Mouse (Mus musculus) c-Kit-positive CD71-positive TER-119-positive erythroid progenitor cells, embryonic 14.5 days (primary cell): ENCODE results near the gene Ifng.
"Not testable (repeated sequence)": the region's sequence is repeated elsewhere in the genome, so short reads cannot be mapped to it uniquely, and the experiment has no call there.

Experiments used
- DNase-seq: peaks from one replicate; pipeline ENCODE4 v3.0.0-alpha.2; 2013; ENCODE audit warnings: low spot score

Gene Ifng

GRCm38 (mm10) chr10:118440742-118441240, at the start of gene Ifng:
Gene Ifng, plus strand, starts transcription at chr10:118441046.
- DNase-seq: no peak

- no peak for DNase-seq
These were observed 40.9 kb upstream of the Ifng start for GRCm38 (mm10) chr10:118399917-118400316.

GRCm38 (mm10) chr10:118406463-118407221, 34.2 kb upstream of the Ifng start:
- DNase-seq: no peak

DNA sequence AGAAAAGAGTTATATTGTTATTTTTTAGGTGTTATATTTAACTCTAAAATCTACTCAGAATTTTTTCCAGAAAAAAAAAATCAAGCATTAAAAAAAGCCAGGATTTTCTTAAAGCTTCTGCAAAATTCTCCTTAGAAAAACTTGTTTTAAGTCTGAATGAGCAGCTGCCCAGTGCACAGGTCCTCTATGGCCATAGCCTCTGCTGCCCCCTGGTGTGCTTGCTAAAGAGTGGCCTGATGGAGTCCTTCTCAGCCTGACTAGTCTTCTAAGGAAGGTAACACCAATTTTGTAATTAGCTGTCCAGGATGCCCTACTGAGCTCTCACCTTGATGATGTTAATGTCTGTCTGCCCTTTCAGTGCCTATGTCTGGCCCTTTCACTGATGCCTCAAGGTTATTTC, 29.5 kb upstream of the Ifng start:
- no peak for DNase-seq

GRCm38 (mm10) chr10:118412774-118413173, 28.1 kb upstream of the Ifng start:
- DNase-seq: no peak

DNA sequence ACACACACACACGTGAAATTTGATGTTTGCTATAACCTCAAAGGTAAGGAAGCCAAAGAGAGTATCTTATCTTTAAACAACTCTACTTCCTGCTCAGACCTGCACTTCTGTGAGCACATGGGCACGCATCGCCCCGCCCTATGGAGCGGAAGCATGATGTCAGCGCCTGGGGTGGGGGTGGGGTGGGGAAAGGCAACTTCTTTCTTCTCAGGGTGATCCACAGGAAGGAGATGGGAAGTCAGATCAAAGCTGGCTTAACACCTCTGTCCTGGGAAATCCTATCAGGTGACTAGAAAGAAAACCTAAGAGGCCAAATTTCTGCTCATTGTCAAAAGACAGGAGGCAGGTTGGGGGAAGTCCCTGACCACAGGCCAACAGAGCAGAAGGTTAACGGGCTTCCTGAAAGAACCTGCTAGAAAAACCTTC, 21.8 kb upstream of the Ifng start:
- no peak for DNase-seq

- no peak for DNase-seq
These were observed 19.9 kb upstream of the Ifng start for GRCm38 (mm10) chr10:118420896-118421295.

- DNase-seq: no peak
These were observed 5.3 kb upstream of the Ifng start for GRCm38 (mm10) chr10:118435501-118435900.

DNA sequence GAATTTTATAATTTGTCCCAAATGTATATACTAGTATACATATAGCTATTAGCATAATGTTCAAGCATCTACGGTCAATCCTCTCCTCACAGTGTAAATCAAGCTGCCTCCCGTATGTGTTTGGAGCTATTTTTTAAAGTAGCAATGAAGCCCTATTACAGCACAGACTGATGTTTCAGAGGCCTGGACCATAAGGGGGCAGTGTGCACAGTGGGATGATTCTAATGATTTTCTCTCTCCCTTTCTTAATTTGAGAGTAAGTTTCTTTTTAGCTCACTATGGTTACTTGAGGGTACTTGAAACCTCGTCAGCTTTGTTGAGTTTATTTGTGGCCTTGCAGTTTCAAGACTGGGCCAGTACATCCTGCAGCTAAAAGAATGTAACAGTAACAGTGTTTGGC, 1.1 kb downstream of the Ifng start:
- DNase-seq: no peak

DNA sequence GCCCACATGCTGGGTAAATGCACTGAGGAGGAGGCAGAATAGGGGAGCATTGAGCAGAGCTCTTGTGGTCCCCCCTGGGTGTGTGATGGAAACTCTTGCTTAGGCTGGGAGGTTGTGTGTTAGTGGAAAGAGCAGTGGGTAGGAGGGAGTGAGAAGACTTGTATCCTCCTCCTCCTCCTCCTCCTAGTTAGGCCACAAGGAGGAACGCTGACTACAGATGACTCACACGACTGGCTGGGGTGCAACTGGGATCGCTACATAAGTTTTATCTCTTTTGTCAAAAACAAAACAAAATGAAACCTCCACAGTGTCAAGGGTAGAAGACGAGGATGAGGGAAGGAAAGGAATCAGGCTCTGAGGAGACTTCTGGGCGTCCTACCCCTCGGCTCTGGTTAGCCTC, 2.2 kb downstream of the Ifng start:
- no peak for DNase-seq

GRCm38 (mm10) chr10:118445021-118445420, 4.2 kb downstream of the Ifng start:
- DNase-seq: no peak

- no peak for DNase-seq
These were observed 4.7 kb downstream of the Ifng start for GRCm38 (mm10) chr10:118445502-118445901.

GRCm38 (mm10) chr10:118445978-118446377, 5.1 kb downstream of the Ifng start:
- no peak for DNase-seq

- no peak for DNase-seq
These were observed 10.9 kb downstream of the Ifng start for GRCm38 (mm10) chr10:118451747-118452146.

- DNase-seq: no peak
These were observed 17.9 kb downstream of the Ifng start for GRCm38 (mm10) chr10:118458729-118459128.

DNA sequence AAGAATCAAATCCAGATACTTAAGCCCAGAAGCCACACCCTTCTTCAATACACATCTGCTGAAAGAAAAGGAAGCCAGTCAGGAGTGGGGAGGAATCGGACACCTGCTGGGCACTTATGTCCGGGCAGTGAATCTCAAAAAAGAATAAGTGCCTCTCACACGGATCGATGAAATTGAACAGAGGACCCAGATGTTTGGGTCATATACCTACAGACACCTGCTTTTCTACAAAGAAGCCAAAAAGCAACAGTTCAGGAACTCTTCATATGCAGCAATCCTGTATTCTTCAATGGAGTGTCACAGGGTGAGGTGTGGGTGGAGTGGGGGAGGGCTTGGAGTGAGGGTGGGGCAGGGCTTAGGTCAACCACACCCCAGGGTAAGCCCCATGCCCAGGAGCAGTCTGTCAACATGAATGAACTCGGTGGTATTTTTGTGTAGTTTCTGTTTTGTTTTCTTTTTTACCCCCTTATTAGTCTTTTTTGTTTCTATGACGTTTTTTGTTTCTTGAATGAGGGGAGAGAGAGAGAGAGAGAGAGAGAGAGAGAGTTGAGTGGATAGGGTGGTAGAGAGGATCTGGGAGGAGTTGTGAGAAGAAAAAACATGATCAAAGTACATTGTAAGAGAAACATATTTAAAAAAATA, 20.4 kb downstream of the Ifng start:
- DNase-seq: no peak

DNA sequence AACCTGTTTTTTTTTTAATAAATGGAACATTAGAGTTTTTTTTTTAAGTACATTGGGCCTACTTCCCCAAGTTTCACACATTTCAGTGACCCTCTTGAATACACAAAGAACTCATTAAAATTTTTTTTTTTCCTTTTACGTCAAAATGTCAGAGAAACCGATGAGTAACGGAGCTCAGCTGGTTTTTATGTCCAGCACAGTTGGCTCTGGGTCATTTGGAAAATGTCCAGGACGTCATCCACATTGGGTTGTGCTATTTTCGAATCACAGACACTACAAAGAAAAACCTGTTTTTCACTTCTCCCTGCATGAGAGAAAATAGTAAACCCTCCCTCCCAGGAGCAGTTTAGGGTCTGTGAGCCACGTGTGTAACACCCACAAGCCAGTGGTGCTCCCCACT, 25.6 kb downstream of the Ifng start:
- DNase-seq: no peak

GRCm38 (mm10) chr10:118469047-118469446, 28.2 kb downstream of the Ifng start:
- no peak for DNase-seq

DNA sequence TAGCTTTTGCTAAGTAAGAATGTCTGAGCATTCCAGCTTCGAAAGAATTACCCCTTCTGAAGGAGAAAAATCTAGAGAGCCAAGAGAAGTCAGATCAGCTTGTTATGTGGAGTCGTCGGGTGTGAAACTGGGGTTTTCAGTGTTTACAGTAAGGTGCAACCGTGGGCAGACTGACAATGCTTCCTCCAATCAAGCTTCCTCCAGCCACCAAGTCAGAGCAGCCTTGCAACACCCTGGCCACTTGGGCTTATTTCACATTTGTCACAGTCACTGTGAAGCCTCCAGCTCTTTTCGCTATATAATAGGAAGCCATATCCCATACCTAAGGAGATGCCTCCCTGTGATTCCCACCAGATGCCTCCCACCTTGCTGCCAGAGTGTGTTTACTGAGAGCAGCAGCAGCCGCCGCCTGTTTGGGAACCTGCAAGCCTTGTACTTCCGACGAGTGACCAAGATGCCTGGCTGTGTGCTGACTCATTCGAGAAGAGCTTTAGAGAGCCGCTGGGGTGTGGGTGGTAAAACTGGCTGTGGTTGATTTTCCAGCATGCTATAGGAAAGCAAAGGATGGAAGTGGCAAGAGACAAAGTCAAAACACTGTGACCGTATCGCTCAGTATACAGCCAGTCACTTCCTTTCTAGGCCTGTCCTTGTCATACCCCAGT, 29.6 kb downstream of the Ifng start:
- DNase-seq: no peak

DNA sequence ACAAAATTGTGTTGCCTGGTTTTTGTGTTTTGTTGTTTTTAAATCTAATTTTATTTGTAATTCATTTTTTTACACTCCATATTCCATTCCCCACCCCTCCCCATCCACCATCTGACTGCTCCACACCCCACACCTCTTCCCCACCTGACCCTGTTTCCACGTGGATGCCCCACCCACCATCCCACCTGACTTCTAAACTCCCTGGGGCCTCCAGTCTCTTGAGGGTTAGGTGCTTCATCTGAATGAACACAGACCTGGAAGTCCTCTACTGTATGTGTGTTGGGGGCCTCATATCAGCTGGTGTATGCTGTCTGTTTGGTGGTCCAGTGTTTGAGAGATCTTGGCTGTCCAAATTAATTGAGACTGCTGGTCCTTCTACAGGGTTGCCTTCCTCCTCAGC, 32.0 kb downstream of the Ifng start:
- not testable (repeated sequence) for DNase-seq

DNA sequence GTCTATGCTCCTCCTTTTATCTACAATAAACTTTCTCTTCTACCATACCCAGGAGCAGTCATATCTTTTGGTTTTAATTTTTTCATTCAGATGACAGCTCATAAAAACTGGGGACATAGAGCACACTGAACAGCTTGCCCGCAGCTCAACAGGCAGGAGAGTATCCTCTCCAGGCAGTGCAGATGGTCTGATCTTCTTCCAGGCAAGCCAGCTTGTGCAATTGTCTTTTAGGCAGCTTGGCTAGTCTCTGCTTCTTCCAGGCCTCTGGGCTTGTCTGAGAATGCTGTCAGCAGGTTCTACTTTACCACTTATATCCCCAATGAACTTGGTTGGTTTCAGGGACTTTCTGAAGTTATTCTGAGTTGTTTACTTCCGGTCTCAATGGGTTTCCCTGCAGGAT, 35.9 kb downstream of the Ifng start:
- DNase-seq: no peak

DNA sequence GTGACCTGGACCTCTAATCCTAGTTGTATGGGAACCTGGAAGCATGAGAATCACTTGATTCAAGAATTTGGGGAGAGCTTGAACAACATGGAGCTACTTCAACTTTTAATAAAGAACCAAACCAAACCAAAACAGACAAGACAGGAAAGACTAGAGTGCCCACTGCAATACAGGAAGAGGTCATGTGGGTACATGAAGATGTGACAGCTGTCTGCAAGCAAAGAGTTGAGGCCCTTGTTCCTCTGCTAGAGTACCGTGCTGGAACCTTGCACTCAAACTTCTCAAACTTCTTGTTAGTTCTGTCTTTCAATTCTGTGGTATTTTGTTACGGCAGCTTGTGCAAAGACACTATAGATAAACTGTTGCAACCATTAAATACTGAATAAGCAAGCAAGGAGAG, 36.5 kb downstream of the Ifng start:
- DNase-seq: no peak

DNA sequence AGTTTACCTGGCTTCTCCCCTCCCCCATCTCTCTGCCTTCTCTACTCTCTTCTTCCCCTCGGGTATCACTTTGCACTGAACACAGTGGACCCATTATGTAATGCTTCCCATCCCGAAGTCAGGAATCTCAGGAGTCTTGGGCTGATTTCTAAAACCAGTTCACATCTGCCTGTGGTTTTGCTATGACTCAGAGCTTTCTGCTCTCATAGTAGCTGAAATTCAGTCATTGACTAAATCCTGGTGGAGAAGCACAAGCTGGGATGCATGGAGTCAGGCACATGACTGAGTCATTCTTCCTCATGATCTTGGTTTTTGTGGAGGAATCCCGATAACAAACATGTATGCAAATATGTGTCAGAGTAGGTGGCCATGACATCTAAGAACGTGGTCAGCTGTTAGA, 38.4 kb downstream of the Ifng start:
- DNase-seq: no peak
